Mouse (Mus musculus): ENCODE data around the gene Btnl10.

- no peak for TF ChIP-seq POLR2AphosphoS2 (IDR thresholded peaks at IDR 0.05; ENCODE audit: insufficient read length, low read depth)
- TF ChIP-seq MAX (IDR thresholded peaks at IDR 0.05; ENCODE audit: low read depth) = no peak
- TF ChIP-seq USF1 (IDR thresholded peaks at IDR 0.05; ENCODE audit: low read depth) = no peak
- TF ChIP-seq POLR2A (IDR thresholded peaks at IDR 0.05; ENCODE audit: insufficient read length, low read depth) = no peak
- no peak for TF ChIP-seq CEBPB (IDR thresholded peaks at IDR 0.05; ENCODE audit: insufficient read depth, poor library complexity, severe bottlenecking)
- TF ChIP-seq MYOG (IDR thresholded peaks at IDR 0.05; ENCODE audit: control insufficient read depth in 1 of 3, insufficient read depth in 1 of 3, insufficient read length in 2 of 3, low read depth in 2 of 3) = no peak
- no peak for TF ChIP-seq TCF12 (IDR thresholded peaks at IDR 0.05; ENCODE audit: insufficient read depth, poor library complexity, severe bottlenecking)
- TF ChIP-seq MYOD1 (IDR thresholded peaks at IDR 0.05; ENCODE audit: control insufficient read depth in 1 of 3, insufficient read length in 2 of 3, low read depth in 2 of 3) = no peak
- no peak for TF ChIP-seq SRF (IDR thresholded peaks at IDR 0.05; ENCODE audit: control insufficient read depth, insufficient read length, low read depth)
Measured at GRCm38 (mm10) chr11:58870961-58871360, 46.7 kb upstream of the Btnl10 start.
